Mouse (Mus musculus) bone marrow, adult 2 months (tissue): ENCODE results near the gene Ccnk.

Experiments
- CTCF ChIP-seq: fragments of 200-500 bp; IDR thresholded peaks from 2 replicates; pipeline ENCODE4 v1.5.1; 2011; ENCODE audit warnings: low read length, control low read depth; ENCODE audit not compliant: control insufficient read depth, insufficient read depth
- POLR2A ChIP-seq: fragments of 200-500 bp; IDR thresholded peaks from 2 replicates; pipeline ENCODE4 v1.6.1; 2011; ENCODE audit warnings: low read depth, mild to moderate bottlenecking, control low read depth, low read length, borderline replicate concordance; ENCODE audit not compliant: control insufficient read depth

DNA sequence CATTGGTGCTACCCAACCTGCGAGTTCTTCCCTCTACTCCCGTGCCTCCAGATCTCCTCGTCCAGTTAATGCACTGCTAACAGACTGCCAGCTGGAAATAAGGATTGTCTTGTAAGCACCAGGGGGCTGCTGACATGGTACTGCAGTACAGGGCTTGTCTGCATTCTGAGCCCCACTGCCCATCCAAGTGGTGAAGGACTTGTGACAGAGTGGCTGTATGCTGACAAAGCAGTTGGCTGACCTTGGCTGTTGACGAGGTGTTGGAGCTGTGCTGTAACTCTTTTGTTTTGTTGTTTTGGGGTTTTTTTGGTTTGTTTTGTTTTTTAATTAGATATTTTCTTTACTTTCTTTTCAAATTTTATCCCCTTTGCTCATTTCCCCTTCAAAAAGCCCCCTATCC lies 19.1 kb downstream of the Ccnk start:
- TF ChIP-seq CTCF (no peak), POLR2A (no peak)
